Mouse (Mus musculus) thymus, adult 2 months (tissue): Measurements from ENCODE around the gene Senp7.

Source experiments
- CTCF ChIP-seq: fragments of 200-500 bp; IDR thresholded peaks from 2 replicates; pipeline ENCODE4 v1.5.1; 2012; ENCODE audit warnings: mild to moderate bottlenecking, control low read depth, low read length, moderate library complexity, borderline replicate concordance; ENCODE audit not compliant: control insufficient read depth, poor library complexity, insufficient read depth; ENCODE audit errors: extremely low read depth
- POLR2A ChIP-seq: fragments of 200-500 bp; IDR thresholded peaks from 2 replicates; pipeline ENCODE4 v1.6.1; 2012; ENCODE audit warnings: mild to moderate bottlenecking, low read length, control low read depth, moderate library complexity; ENCODE audit not compliant: control insufficient read depth, poor library complexity, insufficient read depth; ENCODE audit errors: extremely low read depth

DNA sequence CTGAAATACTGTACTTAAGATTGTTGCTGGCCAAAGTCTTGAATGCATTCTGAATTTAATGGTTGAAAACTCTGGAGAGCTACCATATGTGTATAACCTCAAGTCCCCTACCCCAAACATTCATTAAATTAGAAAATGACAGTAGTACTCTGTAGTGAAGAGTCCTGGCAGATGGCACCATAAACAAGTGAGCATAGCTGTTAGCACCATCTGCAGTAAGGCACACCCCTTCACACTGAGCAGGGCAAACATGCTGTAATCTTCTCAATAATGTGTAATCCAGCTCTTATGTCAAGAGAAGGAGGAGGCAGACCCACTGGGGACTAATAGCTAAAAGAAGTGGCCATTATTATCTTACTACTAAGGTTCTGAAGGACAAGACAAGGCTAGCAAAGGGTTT is 122.1 kb downstream of the Senp7 start:
- TF ChIP-seq CTCF (no peak), POLR2A (no peak)
